13 mouse cellular contexts compared by ENCODE assay signal in the genomic region with DNA sequence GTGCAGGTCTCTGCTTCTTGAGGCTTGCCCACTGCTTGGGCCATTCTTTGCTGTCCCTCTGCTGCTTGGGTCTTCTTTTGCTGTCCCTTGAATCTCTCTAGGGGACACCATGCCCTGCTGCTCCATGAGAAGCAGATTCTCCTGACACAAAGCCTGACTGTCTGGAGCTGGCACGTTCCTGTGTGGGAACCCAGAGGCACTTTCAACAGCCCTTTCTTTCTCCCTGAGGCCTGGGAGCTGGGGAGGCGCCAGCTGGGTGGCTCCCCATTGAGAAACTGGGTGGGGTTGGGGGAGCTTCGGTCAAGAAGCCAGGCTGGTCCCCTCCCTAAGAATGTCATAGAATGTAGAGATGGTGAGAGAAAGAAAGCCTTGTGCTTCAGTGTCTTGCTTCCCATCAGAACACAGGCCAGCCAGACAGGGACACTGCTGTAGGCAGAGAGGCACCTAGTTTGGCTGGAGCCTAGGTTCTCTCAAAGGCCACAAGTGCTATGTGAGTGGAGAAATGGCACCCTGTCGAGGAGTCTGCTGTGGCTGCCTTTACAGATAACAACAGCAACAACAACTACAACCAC.
DNase-seq lines count a peak whose midpoint lies in the region; ATAC-seq and TF ChIP-seq lines count a peak whose summit lies in the region.
"Had no signal": no experiment of that assay in that cellular context is flagged by ENCODE, and none has a peak within 500 bp of the region (broad histone marks: within the 10 kb centered on the region; RNA-seq: fewer than 3 reads in every experiment).

No protein-coding gene starts in this region.

- TF ChIP-seq CTCF in forebrain, postnatal 0 days (IDR thresholded peaks at IDR 0.05; ENCODE audit: low read depth): no peak

- H3K4me2 ChIP-seq in forebrain, postnatal 0 days (ENCODE audit: low read depth): no peak overlapping the region
- no peak overlapping the region for H3K4me2 ChIP-seq in hindbrain, embryonic 16.5 days (ENCODE audit: low read length)
- H3K4me2 ChIP-seq: lung, embryonic 15.5 days had no signal

- H3K4me3 ChIP-seq in forebrain, postnatal 0 days (ENCODE audit: low read depth, low read length): no peak overlapping the region
- no peak overlapping the region for H3K4me3 ChIP-seq in forebrain, embryonic 10.5 days
- H3K4me3 ChIP-seq in hindbrain, embryonic 16.5 days (ENCODE audit: low read length): no peak overlapping the region
- H3K4me3 ChIP-seq: lung, embryonic 15.5 days had no signal

- no peaks in the 10 kb centered on the region for H3K27me3 ChIP-seq in forebrain, postnatal 0 days (ENCODE audit: insufficient read depth, low read length)
- no peaks in the 10 kb centered on the region for H3K27me3 ChIP-seq in forebrain, embryonic 10.5 days (ENCODE audit: poor library complexity, severe bottlenecking)
- H3K27me3 ChIP-seq in hindbrain, embryonic 16.5 days (replicated peaks; ENCODE audit: control insufficient read depth, insufficient read depth, low read length): no peaks in the 10 kb centered on the region
- H3K27me3 ChIP-seq: lung, embryonic 15.5 days; Patski had no signal

- H3K9ac ChIP-seq in forebrain, postnatal 0 days: no peak overlapping the region
- H3K9ac ChIP-seq in hindbrain, embryonic 16.5 days (ENCODE audit: low read depth, low read length): no peak overlapping the region
- H3K9ac ChIP-seq: lung, embryonic 15.5 days had no signal

- H3K36me3 ChIP-seq in forebrain, postnatal 0 days (ENCODE audit: insufficient read depth): no peaks in the 10 kb centered on the region
- H3K36me3 ChIP-seq in forebrain, embryonic 10.5 days (replicated peaks): no peaks in the 10 kb centered on the region
- no peaks in the 10 kb centered on the region for H3K36me3 ChIP-seq in hindbrain, embryonic 16.5 days (ENCODE audit: control insufficient read depth, insufficient read depth, low read length)
- H3K36me3 ChIP-seq: lung, embryonic 15.5 days had no signal

- ATAC-seq in forebrain, postnatal 0 days: peak; percentile 51
- peak; percentile 91 for ATAC-seq in hindbrain, embryonic 16.5 days
- no peak for ATAC-seq in activated CD4-positive, CD25-positive, alpha-beta regulatory T cell, adult 4 months
- ATAC-seq: Patski had no signal

- no peaks in the 10 kb centered on the region for H3K9me3 ChIP-seq in forebrain, postnatal 0 days (ENCODE audit: low read length)
- no peaks in the 10 kb centered on the region for H3K9me3 ChIP-seq in forebrain, embryonic 10.5 days
- H3K9me3 ChIP-seq in hindbrain, embryonic 16.5 days (ENCODE audit: control insufficient read depth, low read length): no peaks in the 10 kb centered on the region
- H3K9me3 ChIP-seq: lung, embryonic 15.5 days had no signal

- no peaks in the 10 kb centered on the region for H3K4me1 ChIP-seq in forebrain, postnatal 0 days (ENCODE audit: insufficient read depth)
- H3K4me1 ChIP-seq in forebrain, embryonic 10.5 days: peaks cover 3% of the 10 kb centered on the region; the same call in 1 of the 2 replicates
- no peaks in the 10 kb centered on the region for H3K4me1 ChIP-seq in hindbrain, embryonic 16.5 days (ENCODE audit: control insufficient read depth, insufficient read depth, low read depth, low read length)
- H3K4me1 ChIP-seq: lung, embryonic 15.5 days had no signal

- H3K27ac ChIP-seq in forebrain, postnatal 0 days (ENCODE audit: low read depth, low read length): no peak overlapping the region
- no peak overlapping the region for H3K27ac ChIP-seq in forebrain, embryonic 10.5 days
- peak overlapping the region; percentile 5; the same call in 1 of the 2 replicates for H3K27ac ChIP-seq in hindbrain, embryonic 16.5 days (ENCODE audit: low read depth, low read length)
- H3K27ac ChIP-seq: lung, embryonic 15.5 days had no signal

- no peak for DNase-seq in forebrain, postnatal 0 days
- DNase-seq in forebrain, embryonic 10.5 days (ENCODE audit: extremely low spot score, low spot score): no peak
- DNase-seq in layer of hippocampus, postnatal 10 days (ENCODE audit: low spot score in 2 of 2): peak; percentile 38 to 53
- DNase-seq in layer of hippocampus, adult 9-10 months (ENCODE audit: low spot score): no peak
- peak; percentile 81 for DNase-seq in Muller cell, postnatal 12 days (ENCODE audit: inconsistent ontology term)
- no peak for DNase-seq in testis, postnatal 14 days (ENCODE audit: low spot score)
- DNase-seq: adrenal gland, postnatal 25 days; kidney, adult 11 months; retina, postnatal 1 day had no signal

- WGBS in forebrain, postnatal 0 days: 47% methylated on average over 4 of the region's 4 CpGs
- WGBS in forebrain, embryonic 10.5 days: 55% methylated on average over 4 of the region's 4 CpGs
- WGBS in hindbrain, embryonic 16.5 days: 35% methylated on average over 4 of the region's 4 CpGs

Comparison
In these comparisons a context has a peak if more than half of its experiments do, and no peak if none do; other contexts are left out.
1. DNase-seq: peak in layer of hippocampus, postnatal 10 days (2 of 2) and Muller cell, postnatal 12 days (single experiment); none in forebrain, postnatal 0 days (single experiment), forebrain, embryonic 10.5 days (single experiment), layer of hippocampus, adult 9-10 months (single experiment) and testis, postnatal 14 days (single experiment).